Mouse (Mus musculus) lung, postnatal 4 days (tissue): ENCODE measurements around the gene Zfp956.

Source experiments
- DNase-seq, 2 experiments: peaks; one replicate each; pipeline ENCODE4 v3.0.0; 2021

Gene Zfp956

DNA sequence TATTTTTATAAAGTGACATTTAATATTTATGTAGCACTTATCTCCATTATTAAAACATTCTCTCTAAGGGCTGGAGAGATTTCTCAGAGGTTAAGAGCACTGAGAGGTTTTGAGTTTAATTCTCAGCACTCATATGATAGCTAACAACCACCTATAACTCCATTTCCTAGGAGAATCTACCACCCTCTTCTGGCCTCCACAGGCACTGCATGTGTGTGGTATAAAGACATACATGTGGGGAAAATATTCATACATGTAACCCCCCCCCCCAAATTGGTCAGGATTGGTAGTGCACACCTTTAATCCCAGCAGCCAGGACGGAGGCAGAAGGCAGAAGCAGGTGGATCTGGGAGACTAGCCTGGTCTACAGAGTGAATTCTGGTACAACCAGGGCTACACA lies 21.4 kb downstream of the Zfp956 start:
- no peak for DNase-seq

DNA sequence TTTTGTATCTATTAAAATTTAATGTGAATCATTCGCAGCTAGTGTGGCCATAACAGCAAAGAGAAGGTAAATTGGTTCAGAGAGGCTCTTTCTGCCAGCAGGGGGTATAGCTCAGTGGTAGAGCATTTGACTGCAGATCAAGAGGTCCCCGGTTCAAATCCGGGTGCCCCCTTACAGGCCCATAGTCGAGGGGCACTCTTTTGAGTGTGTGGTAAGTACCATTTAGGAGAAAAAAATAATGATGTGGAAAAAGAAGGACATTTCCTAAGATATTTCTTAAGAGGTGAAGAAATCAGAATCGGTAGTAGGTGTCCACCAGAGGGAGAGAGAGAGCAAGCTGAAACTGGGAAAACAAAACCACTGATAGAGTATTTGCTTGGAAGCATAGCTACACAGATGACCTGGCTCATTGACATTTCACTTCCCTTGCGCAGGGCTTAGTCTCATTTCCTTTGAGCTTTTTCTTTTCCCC lies 25.7 kb downstream of the Zfp956 start:
- DNase-seq: peak; percentile 87 to 88

DNA sequence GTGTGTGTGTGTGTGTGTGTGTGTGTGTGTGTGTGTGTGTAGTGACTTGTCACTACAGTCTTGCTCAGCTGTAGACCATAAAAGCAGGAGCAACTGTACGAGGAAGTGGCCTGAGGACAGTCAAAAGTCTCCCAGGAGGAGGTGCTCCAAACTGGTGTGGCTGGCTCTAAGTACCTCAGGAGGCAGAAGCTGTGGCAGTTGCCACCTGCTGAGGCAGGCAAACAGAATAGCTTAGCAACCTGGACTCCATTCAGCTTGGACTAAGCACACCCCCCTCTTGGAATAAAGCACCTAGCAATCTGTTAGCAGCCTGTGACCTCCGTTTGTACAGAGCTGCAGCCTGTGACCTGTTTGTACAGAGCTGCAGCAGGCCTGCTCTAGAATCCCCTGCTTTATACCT lies 30.7 kb downstream of the Zfp956 start:
- DNase-seq: no peak

DNA sequence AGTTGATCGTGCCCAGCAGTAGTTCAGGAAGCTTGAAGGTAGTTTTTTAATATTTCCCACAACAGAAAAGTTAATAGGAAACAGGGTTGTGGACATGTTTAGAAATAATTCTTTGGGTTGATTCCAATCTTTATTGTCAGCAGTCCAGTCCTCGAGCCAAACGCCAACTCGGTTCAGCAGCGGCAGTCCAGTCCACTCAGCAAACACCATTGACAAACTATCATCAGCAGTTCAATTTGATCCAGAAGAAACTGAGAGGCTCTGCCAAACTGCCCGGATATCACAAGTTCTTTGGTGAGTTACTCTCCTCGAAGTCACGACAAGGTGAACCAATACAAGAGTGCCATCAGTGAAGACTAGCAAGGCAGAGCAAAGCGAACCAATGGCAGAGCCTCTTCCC lies 42.5 kb downstream of the Zfp956 start:
- DNase-seq: no peak

DNA sequence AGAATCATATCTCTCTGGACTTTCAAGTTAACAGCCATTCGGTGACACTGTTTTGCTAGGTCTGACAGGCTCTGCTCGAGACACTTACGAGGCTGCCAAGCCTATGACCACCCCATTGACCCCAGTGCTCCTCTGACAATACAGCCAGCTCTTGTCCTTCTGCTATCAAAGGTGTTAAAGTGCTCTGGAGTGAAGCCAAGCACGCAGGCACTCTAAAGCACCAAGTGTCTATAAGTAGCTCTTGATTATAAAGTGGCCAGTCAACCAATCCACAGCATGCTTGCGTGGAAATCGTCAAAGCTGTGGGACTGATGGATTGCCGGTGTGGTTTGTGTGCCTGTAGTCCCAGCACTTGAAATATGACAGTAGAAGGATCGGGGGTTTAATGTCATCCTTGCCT lies 57.5 kb downstream of the Zfp956 start:
- peak; percentile 62 to 69 for DNase-seq
